ENCODE assay signal across 26 mouse cellular contexts in the genomic region with DNA sequence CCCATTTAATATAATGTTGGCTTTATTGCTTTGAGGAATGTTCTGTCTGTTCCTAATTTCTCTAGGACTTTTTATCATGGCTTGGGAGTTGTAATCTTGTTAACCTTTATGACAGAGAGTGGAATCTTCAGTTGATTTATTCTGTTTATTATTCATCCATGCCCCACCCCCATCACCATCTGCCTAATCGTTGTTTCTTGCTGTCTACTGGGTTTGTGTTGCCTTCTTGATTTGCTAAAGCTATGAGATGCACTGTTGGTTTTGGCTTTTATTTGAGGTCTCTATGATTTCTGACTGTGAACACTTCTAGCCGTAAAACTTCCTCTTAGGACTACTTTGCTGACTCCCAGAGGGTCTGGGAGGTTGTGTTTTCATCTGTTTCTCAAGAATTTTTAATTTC.
DNase-seq lines count a peak whose midpoint lies in the region; ATAC-seq lines count a peak whose summit lies in the region.
"Had no signal": no experiment of that assay in that cellular context is flagged by ENCODE, and none has a peak within 500 bp of the region (broad histone marks: within the 10 kb centered on the region; RNA-seq: fewer than 3 reads in every experiment).

No protein-coding gene starts in this region.

- WGBS in kidney, embryonic 15.5 days: 50% methylated on average over 2 of the region's 2 CpGs

- no peaks in the 10 kb centered on the region for H3K4me1 ChIP-seq in kidney, embryonic 15.5 days
- H3K4me1 ChIP-seq: embryonic facial prominence, embryonic 10.5 days; embryonic facial prominence, embryonic 13.5 days; forebrain, embryonic 12.5 days; forebrain, embryonic 15.5 days; heart, embryonic 10.5 days; heart, embryonic 13.5 days had no signal

- DNase-seq in cerebellum, postnatal 10 days: peak; percentile 24 to 27
- DNase-seq in cerebellum, postnatal 36 days: no peak
- DNase-seq in kidney, adult 9 months: peak; percentile 21
- peak; percentile 63 for DNase-seq in kidney, postnatal 10 days
- peak; percentile 20 to 28 for DNase-seq in kidney, postnatal 36 days
- DNase-seq: B cell, adult 2 months; cerebellum, adult 18-20 months; cerebellum, adult 9-10 months; cerebellum, postnatal 25 days; embryo, embryonic 11 days; gastrocnemius, postnatal 36 days; heart, postnatal 14 days; heart, postnatal 4 days had no signal

- no peak overlapping the region for H3K4me3 ChIP-seq in kidney, embryonic 15.5 days (replicated peaks)
- H3K4me3 ChIP-seq: embryonic facial prominence, embryonic 10.5 days; embryonic facial prominence, embryonic 13.5 days; erythroblast, embryonic 14.5 days; forebrain, embryonic 12.5 days; forebrain, embryonic 15.5 days; heart, adult 2 months; heart, embryonic 10.5 days; heart, embryonic 13.5 days had no signal

- H3K27ac ChIP-seq in kidney, embryonic 15.5 days: no peak overlapping the region
- H3K27ac ChIP-seq: embryonic facial prominence, embryonic 10.5 days; embryonic facial prominence, embryonic 13.5 days; forebrain, embryonic 12.5 days; forebrain, embryonic 15.5 days; heart, adult 2 months; heart, embryonic 10.5 days; heart, embryonic 13.5 days; hindbrain, embryonic 14.5 days; hindbrain, postnatal 0 days had no signal

- no peak overlapping the region for H3K9ac ChIP-seq in kidney, embryonic 15.5 days
- H3K9ac ChIP-seq: embryonic facial prominence, embryonic 13.5 days; forebrain, embryonic 12.5 days; forebrain, embryonic 15.5 days; heart, embryonic 13.5 days; hindbrain, embryonic 14.5 days had no signal

- no peaks in the 10 kb centered on the region for H3K27me3 ChIP-seq in kidney, embryonic 15.5 days
- H3K27me3 ChIP-seq: embryonic facial prominence, embryonic 13.5 days; forebrain, embryonic 12.5 days; forebrain, embryonic 15.5 days; heart, embryonic 13.5 days had no signal

- no peaks in the 10 kb centered on the region for H3K36me3 ChIP-seq in kidney, embryonic 15.5 days
- H3K36me3 ChIP-seq: embryonic facial prominence, embryonic 10.5 days; embryonic facial prominence, embryonic 13.5 days; forebrain, embryonic 12.5 days; forebrain, embryonic 15.5 days; G1E; heart, embryonic 10.5 days; heart, embryonic 13.5 days had no signal

- no peak overlapping the region for H3K4me2 ChIP-seq in kidney, embryonic 15.5 days
- H3K4me2 ChIP-seq: embryonic facial prominence, embryonic 13.5 days; forebrain, embryonic 12.5 days; forebrain, embryonic 15.5 days; heart, embryonic 13.5 days; hindbrain, embryonic 14.5 days had no signal

- no peak for ATAC-seq in kidney, embryonic 15.5 days (replicated peaks; ENCODE audit: low FRiP score)
- ATAC-seq in megakaryocyte-erythroid progenitor cell, adult 5-6 weeks (replicated peaks; ENCODE audit: low FRiP score, low TSS enrichment, poor library complexity, severe bottlenecking): no peak
- ATAC-seq: forebrain, embryonic 15.5 days; hindbrain, postnatal 0 days had no signal

- no peaks in the 10 kb centered on the region for H3K9me3 ChIP-seq in kidney, embryonic 15.5 days (replicated peaks)
- H3K9me3 ChIP-seq: embryonic facial prominence, embryonic 10.5 days; embryonic facial prominence, embryonic 13.5 days; forebrain, embryonic 12.5 days; forebrain, embryonic 15.5 days; G1E; heart, embryonic 10.5 days; heart, embryonic 13.5 days had no signal

Comparison
In these comparisons a context has a peak if more than half of its experiments do, and no peak if none do; other contexts are left out.
1. DNase-seq: peak in cerebellum, postnatal 10 days (2 of 2), kidney, adult 9 months (single experiment), kidney, postnatal 10 days (single experiment) and kidney, postnatal 36 days (2 of 2); none in cerebellum, postnatal 36 days (0 of 2).